Mouse (Mus musculus) cerebellum, adult 2 months (tissue): ENCODE data around the gene Gatm. TPM values are rescaled to one million over a fixed set of nuclear protein-coding genes. Genes with fewer than 3 reads are reported as not detected.

Source experiments
- DNase-seq, 2 experiments: peaks; one replicate each; pipeline ENCODE4 v3.0.0; 2021
- H3K27ac ChIP-seq: fragments of 200-500 bp; 2 replicates; pipeline ENCODE4 v1.5.1; 2012; ENCODE audit warnings: low read length, control low read depth, inconsistent platforms; ENCODE audit not compliant: insufficient read depth
- H3K27me3 ChIP-seq: fragments of 200-500 bp; 2 replicates; pipeline ENCODE4 v1.6.1; 2012; ENCODE audit warnings: inconsistent platforms, mild to moderate bottlenecking, low read length, moderate library complexity; ENCODE audit not compliant: control insufficient read depth, insufficient read depth
- H3K4me1 ChIP-seq: fragments of 200-500 bp; 2 replicates; pipeline ENCODE4 v1.6.1; 2011; ENCODE audit warnings: low read length; ENCODE audit not compliant: control insufficient read depth, insufficient read depth
- H3K4me3 ChIP-seq: fragments of 200-500 bp; replicated peaks from 2 replicates; pipeline ENCODE3; 2011; ENCODE audit warnings: mild to moderate bottlenecking, low read depth, low read length, control low read depth; ENCODE audit not compliant: insufficient read depth
- CTCF ChIP-seq: fragments of 200-500 bp; IDR thresholded peaks from 2 replicates; pipeline ENCODE4 v1.5.1; 2011; ENCODE audit warnings: low read depth, mild to moderate bottlenecking, control low read depth, low read length, moderate library complexity, borderline replicate concordance; ENCODE audit not compliant: insufficient read depth
- POLR2A ChIP-seq: fragments of 200-500 bp; IDR thresholded peaks from 2 replicates; pipeline ENCODE4 v1.6.1; 2011; ENCODE audit warnings: low read length, control low read depth, borderline replicate concordance; ENCODE audit not compliant: insufficient read depth
- WGBS: fragments of 180-500 bp; shearing (Covaris S2); methylation state at CpG from one replicate; pipeline ENCODE4 v1.1.7; 2018; 5-methylcytosine and 5-hydroxymethylcytosine counted together
- polyA plus RNA-seq: library from polyadenylated mRNA; depleted of rRNA; stranded (reverse); fragments of >200 nt; gene quantifications from 2 replicates; pipeline ENCODE4 v1.2.3, GENCODE M21; 2012

Gatm gene
- polyA plus RNA-seq, 1 experiment, result 201 TPM

DNA sequence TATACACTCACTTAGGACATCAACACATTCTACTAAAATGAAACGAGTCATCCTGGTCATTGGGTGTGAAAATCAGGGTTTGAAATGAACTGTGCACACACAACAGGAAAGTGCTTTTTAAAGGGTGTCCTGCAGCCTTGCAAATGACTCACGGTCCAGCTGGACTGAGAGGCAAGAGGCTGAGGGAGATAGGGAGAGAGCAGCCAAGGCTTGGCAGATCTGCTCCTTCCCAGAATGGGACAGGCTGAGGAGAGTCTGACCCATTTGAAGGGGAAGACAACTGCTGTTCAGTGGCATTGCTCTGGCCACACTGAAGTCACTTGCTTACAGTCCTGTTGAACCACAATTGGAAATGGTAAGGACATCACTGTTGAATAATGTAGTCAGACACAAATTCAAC is 11.4 kb downstream of the Gatm start:
- Histone ChIP-seq H3K4me3 (no peak overlapping the region), H3K27ac (no peak overlapping the region), H3K27me3 (no peaks in the 10 kb centered on the region), H3K4me1 (no peaks in the 10 kb centered on the region)
- TF ChIP-seq POLR2A (no peak), CTCF (no peak)
- 37% methylated on average over 2 of the region's 2 CpGs for WGBS
- peak; percentile 72 to 89 for DNase-seq

DNA sequence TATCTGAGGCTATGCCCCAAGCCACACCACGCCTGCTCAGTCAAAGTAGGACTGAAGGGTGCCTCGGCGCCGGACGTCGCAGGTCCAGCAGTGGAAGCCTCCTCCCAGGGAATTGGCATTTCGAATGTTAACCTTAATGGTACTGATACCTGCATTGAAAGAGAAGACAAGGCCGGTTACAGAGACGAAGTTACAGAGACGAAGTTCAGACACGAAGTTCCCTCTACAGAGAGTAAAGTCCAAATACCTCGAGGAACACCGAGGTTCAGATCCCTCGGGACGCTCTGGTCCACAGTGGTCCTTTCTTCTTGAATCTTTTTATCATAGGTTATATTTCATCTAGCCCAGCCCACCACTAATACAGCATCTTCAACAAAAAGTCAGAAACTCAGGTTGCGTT is 15.6 kb downstream of the Gatm start:
- WGBS, result 93% methylated on average over 16 of the region's 16 CpGs
- DNase-seq, result no peak
- Histone ChIP-seq H3K4me3 (no peak overlapping the region), H3K27me3 (no peaks in the 10 kb centered on the region), H3K27ac (no peak overlapping the region), H3K4me1 (no peaks in the 10 kb centered on the region)
- no peak for TF ChIP-seq POLR2A
- no peak for TF ChIP-seq CTCF

DNA sequence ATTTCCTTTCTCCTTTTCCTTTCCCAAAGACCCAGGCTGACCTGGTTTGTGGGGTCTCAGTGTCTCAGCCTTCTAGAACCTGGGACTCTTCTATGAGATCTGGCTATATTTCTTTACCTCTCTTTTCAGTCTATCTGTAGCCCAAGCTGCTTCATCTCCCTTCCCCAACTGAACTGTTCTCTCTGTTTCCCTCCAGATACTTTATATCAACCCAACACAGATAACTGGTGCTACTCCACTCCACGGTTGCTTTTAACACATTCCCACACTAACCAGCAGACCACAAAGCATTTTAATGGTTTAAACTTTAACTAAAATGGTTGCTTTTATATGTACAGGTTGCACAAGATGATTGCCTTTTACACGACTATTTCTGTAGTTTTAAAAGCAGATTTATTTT is 19.9 kb downstream of the Gatm start:
- WGBS, result 72% methylated on average over 2 of the region's 2 CpGs
- no peak for DNase-seq
- no peak overlapping the region for H3K4me3 ChIP-seq
- H3K27ac ChIP-seq, result no peak overlapping the region
- no peaks in the 10 kb centered on the region for H3K27me3 ChIP-seq
- no peaks in the 10 kb centered on the region for H3K4me1 ChIP-seq
- no peak for TF ChIP-seq CTCF
- no peak for TF ChIP-seq POLR2A

DNA sequence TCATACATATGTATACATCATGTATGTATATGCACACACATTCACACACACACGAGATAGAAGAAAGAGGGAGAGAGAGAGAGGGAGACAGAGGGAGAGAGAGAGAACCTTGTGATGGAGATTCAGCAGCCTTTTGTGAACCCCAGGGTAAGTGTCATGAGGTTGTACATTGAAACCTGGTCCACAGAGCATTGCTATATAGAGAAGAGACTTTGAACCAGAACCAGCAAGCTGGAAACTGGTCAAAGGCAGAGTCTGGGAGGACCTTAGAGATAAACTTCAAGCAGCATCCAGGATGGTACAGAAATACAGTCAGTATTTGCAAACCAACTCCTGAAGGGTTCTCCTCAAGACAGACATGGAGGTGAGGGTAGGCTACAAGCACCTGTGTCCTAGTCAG is 20.8 kb downstream of the Gatm start:
- no peak for TF ChIP-seq POLR2A
- TF ChIP-seq CTCF, result no peak
- H3K27ac ChIP-seq, result no peak overlapping the region
- H3K27me3 ChIP-seq, result no peaks in the 10 kb centered on the region
- H3K4me1 ChIP-seq, result no peaks in the 10 kb centered on the region
- H3K4me3 ChIP-seq, result no peak overlapping the region
- WGBS, result 84% methylated on average over 1 of the region's 1 CpGs
- DNase-seq, result no peak

DNA sequence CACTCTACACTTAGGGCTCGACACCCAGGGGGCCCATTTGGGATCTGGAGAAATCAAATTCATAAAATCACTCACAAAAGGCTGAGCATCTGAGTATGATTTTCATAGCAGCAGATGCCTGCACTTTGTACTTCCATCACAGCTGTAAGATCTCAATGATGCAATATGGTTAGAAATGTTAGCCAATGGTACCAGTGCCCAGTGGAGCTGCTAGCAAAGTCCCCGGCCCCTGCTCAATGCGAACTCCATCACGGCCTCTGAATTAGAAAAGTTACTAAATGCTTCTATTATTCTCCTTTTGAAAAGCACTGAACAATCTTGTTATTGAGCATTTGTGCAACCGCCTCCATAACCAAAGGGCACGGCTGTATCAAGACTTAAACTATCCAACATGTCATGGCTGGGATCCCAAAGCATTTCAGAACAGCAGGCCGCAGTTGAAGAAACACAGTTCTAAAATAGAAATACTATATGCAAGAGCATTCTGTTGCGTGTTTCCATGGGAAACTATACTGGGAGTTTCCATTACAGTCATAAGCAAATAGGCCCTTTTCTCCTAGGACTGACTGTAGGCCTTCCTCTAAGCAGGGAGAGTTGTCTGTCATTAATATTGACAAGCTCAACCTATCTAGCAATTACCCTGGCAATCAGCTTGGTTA is 23.1 kb downstream of the Gatm start:
- Histone ChIP-seq H3K4me1 (no peaks in the 10 kb centered on the region), H3K27ac (no peak overlapping the region), H3K27me3 (no peaks in the 10 kb centered on the region), H3K4me3 (no peak overlapping the region)
- DNase-seq, result no peak
- TF ChIP-seq CTCF (no peak), POLR2A (no peak)
- 84% methylated on average over 8 of the region's 8 CpGs for WGBS

DNA sequence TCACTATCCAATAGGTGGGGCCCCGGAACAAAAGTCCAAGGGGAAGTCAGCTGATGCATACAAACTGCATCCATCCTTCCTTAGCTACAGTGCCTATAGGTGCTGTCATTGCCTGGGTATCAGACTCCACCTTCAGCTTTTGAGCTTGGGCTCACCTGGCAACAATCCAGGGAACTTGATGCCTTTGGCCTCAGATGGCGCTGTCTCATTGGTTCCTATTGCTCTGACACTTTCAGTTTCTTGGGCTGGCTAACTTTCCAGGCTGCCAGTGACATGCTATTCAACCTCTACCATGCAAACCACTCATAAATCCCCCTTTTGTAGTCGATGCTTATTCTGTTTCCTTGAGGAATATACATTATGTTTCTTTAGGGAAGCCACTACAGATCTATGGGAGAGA is 24.8 kb downstream of the Gatm start:
- no peak for TF ChIP-seq POLR2A
- TF ChIP-seq CTCF, result no peak
- no peaks in the 10 kb centered on the region for H3K4me1 ChIP-seq
- DNase-seq, result no peak
- no peak overlapping the region for H3K4me3 ChIP-seq
- 64% methylated on average over 3 of the region's 3 CpGs for WGBS
- H3K27me3 ChIP-seq, result no peaks in the 10 kb centered on the region
- H3K27ac ChIP-seq, result no peak overlapping the region

DNA sequence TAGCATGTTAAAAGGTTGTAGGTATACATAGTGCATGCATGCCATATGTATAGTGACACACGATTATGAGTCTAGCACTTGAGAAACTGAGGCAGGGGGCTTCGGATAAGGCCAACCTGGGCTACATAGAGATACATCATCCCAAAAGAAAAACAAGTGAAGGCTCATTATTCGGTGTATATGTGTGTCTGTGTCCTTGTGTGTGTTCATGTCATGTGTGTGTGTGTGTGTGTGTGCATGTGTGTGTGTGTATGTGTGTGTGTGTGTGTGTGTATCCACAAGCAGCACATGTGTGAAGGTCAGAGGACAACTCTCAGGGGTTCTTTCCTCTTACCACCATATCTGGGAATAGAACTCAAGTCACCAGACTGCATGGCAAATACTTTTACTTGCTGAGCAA is 28.8 kb downstream of the Gatm start:
- DNase-seq, result no peak
- Histone ChIP-seq H3K27ac (no peak overlapping the region), H3K4me1 (no peaks in the 10 kb centered on the region)

DNA sequence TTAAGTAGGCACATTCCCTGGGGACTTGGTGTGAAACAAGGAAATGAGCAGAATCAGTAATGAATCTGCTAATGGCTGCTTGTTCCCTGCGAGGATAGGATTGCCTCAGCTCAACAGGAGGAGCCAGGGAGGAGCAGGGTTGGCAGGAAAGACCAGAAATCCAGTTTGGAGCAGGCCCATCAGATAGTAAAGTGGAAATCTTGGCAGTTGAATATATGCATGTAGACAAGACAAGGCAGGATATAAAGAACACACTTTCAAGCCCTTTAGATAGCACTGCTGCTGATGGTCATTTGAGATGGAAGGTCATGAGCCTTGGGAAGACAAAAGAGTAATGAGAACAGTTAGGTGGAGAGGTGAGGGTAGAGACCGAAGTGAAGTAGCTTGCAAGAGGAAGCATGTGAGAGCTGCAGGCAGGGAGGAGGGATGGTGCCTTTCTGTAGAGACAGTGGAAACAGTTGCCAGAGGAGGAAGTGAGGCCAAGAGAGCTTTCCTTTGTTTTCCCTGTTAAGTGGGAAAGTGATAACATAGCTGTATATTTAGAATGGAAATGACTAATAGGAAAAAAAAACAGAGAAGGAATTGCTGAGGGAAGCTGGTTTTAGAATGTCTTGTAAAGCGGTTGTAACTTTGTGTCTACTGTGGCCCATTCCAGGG is 29.6 kb downstream of the Gatm start:
- Histone ChIP-seq H3K4me1 (no peaks in the 10 kb centered on the region), H3K27me3 (no peaks in the 10 kb centered on the region), H3K27ac (no peak overlapping the region), H3K4me3 (no peak overlapping the region)
- DNase-seq, result no peak
- WGBS, result 56% methylated on average over 3 of the region's 3 CpGs
- no peak for TF ChIP-seq POLR2A
- TF ChIP-seq CTCF, result no peak

More for the DNA sequence above, 28.8 kb downstream of the Gatm start:
- TF ChIP-seq POLR2A (no peak), CTCF (no peak)
- WGBS, result 95% methylated on average over 3 of the region's 3 CpGs
- Histone ChIP-seq H3K4me3 (no peak overlapping the region), H3K27me3 (no peaks in the 10 kb centered on the region)
